ENCODE assay signal across 9 mouse cellular contexts in the genomic region with DNA sequence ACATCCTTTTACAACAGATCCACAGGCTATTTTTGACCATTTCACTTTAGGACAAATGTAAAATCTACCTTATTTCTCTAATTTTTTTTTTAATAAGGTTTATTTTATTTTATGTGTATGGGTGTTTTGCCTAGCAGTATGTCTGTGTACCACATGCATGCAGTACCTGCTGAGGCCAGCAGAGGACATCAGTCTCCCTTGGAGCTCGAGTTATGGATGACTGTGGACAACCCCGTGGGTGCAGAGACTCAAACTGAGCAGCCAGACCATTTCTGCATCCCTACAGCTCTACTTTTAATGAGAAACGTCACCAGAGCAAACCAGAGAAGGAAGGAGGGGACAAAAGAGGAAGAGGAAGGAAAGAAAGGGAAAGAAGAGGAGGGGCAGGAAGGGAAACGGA.
A peak's percentile ranks its signal among the peaks of the same experiment; 100 is the strongest.
DNase-seq lines count a peak whose midpoint lies in the region; ATAC-seq and TF ChIP-seq lines count a peak whose summit lies in the region.
"Had no signal": no experiment of that assay in that cellular context is flagged by ENCODE, and none has a peak within 500 bp of the region (broad histone marks: within the 10 kb centered on the region; RNA-seq: fewer than 3 reads in every experiment).

No protein-coding gene starts in this region.

- 0 out of 2 replicates have a peak, but pooled peaks cover 6% of the 10 kb centered on the region for H3K9me3 ChIP-seq in heart, embryonic 10.5 days
- no peaks in the 10 kb centered on the region for H3K9me3 ChIP-seq in liver, embryonic 14.5 days (ENCODE audit: control insufficient read depth, low read length)
- no peaks in the 10 kb centered on the region for H3K9me3 ChIP-seq in midbrain, embryonic 16.5 days (replicated peaks; ENCODE audit: control insufficient read depth, low read length, poor library complexity, severe bottlenecking)
- H3K9me3 ChIP-seq: limb, embryonic 15.5 days had no signal

- CTCF ChIA-PET in Patski (lab: Charles Lee) = interaction anchor here (0.6 kb wide), 1 partner anchor 22 kb away, joined by 3 read pairs; no protein-coding TSS in a partner anchor

- no peaks in the 10 kb centered on the region for H3K36me3 ChIP-seq in heart, embryonic 10.5 days
- H3K36me3 ChIP-seq in liver, embryonic 14.5 days (replicated peaks; ENCODE audit: control insufficient read depth, insufficient read depth, low read depth) = no peaks in the 10 kb centered on the region
- no peaks in the 10 kb centered on the region for H3K36me3 ChIP-seq in midbrain, embryonic 16.5 days (ENCODE audit: control insufficient read depth, insufficient read depth, low read length)
- H3K36me3 ChIP-seq: limb, embryonic 15.5 days had no signal

- in situ Hi-C loops in Patski (cut with MboI; ENCODE audit: low pct_unique_long_range_greater_than_20kb) = no loop called here

- H3K27me3 ChIP-seq in heart, embryonic 10.5 days (ENCODE audit: insufficient read depth, poor library complexity, severe bottlenecking) = no peaks in the 10 kb centered on the region
- no peaks in the 10 kb centered on the region for H3K27me3 ChIP-seq in Patski
- no peaks in the 10 kb centered on the region for H3K27me3 ChIP-seq in liver, embryonic 14.5 days (ENCODE audit: control insufficient read depth, insufficient read depth, low read length)
- no peaks in the 10 kb centered on the region for H3K27me3 ChIP-seq in midbrain, embryonic 16.5 days (ENCODE audit: control insufficient read depth, insufficient read depth, low read depth, low read length)
- H3K27me3 ChIP-seq: limb, embryonic 15.5 days had no signal

- H3K4me3 ChIP-seq in heart, embryonic 10.5 days = no peak overlapping the region
- no peak overlapping the region for H3K4me3 ChIP-seq in liver, embryonic 14.5 days (ENCODE audit: insufficient read depth in 1 of 2, low read depth in 2 of 2, low read length in 2 of 2)
- H3K4me3 ChIP-seq in midbrain, embryonic 16.5 days (ENCODE audit: low read depth, low read length) = no peak overlapping the region
- H3K4me3 ChIP-seq: limb, embryonic 15.5 days had no signal

- no peak overlapping the region for H3K27ac ChIP-seq in heart, embryonic 10.5 days
- no peak overlapping the region for H3K27ac ChIP-seq in liver, embryonic 14.5 days
- no peak overlapping the region for H3K27ac ChIP-seq in midbrain, embryonic 16.5 days (ENCODE audit: low read length)
- H3K27ac ChIP-seq: limb, embryonic 15.5 days had no signal

- TF ChIP-seq EP300 in liver, embryonic 14.5 days (IDR thresholded peaks at IDR 0.05; ENCODE audit: low read depth) = no peak

- POLR2A ChIA-PET in Patski (lab: Charles Lee) = no interaction called here

- DNase-seq in heart, adult 11 months = peak; percentile 33
- no peak for DNase-seq in heart, embryonic 10.5 days (ENCODE audit: low spot score)
- DNase-seq in 3T3-L1 (ENCODE audit: low read depth, low spot score) (peak; percentile 44), Patski (ENCODE audit: low read depth, low spot score) (no peak)
- no peak for DNase-seq in liver, embryonic 14.5 days (ENCODE audit: low read depth in 3 of 3, low spot score in 3 of 3)
- DNase-seq in frontal cortex, postnatal 25 days (ENCODE audit: low spot score in 2 of 2) = no peak

- no peaks in the 10 kb centered on the region for H3K4me1 ChIP-seq in heart, embryonic 10.5 days
- H3K4me1 ChIP-seq in liver, embryonic 14.5 days (replicated peaks; ENCODE audit: control insufficient read depth in 2 of 2, insufficient read depth in 2 of 2, low read length in 1 of 2) = no peaks in the 10 kb centered on the region
- no peaks in the 10 kb centered on the region for H3K4me1 ChIP-seq in midbrain, embryonic 16.5 days (ENCODE audit: control insufficient read depth, insufficient read depth, low read length)
- H3K4me1 ChIP-seq: limb, embryonic 15.5 days had no signal

- 83% methylated on average over 4 of the region's 4 CpGs for WGBS in heart, embryonic 10.5 days
- 36% methylated on average over 4 of the region's 4 CpGs for WGBS in liver, embryonic 14.5 days (ENCODE audit: insufficient replicate concordance)
- WGBS in midbrain, embryonic 16.5 days = 76% methylated on average over 4 of the region's 4 CpGs

- TF ChIP-seq CTCF in Patski (IDR thresholded peaks at IDR 0.05) = peak; percentile 55
- TF ChIP-seq CTCF in liver, embryonic 14.5 days (IDR thresholded peaks at IDR 0.05; ENCODE audit: low read depth) = peak; percentile 75

- no peak overlapping the region for H3K9ac ChIP-seq in liver, embryonic 14.5 days (replicated peaks)
- H3K9ac ChIP-seq in midbrain, embryonic 16.5 days (ENCODE audit: low read depth, low read length) = no peak overlapping the region
- H3K9ac ChIP-seq: limb, embryonic 15.5 days had no signal

- no peak for ATAC-seq in Patski
- no peak for ATAC-seq in liver, embryonic 14.5 days (ENCODE audit: insufficient read depth)
- ATAC-seq in erythroid progenitor cell, adult 5-6 weeks (replicated peaks; ENCODE audit: low FRiP score, poor library complexity, severe bottlenecking) = no peak
- ATAC-seq in midbrain, embryonic 16.5 days = no peak

- H3K4me2 ChIP-seq in liver, embryonic 14.5 days (ENCODE audit: low read depth) = no peak overlapping the region
- H3K4me2 ChIP-seq in midbrain, embryonic 16.5 days (ENCODE audit: low read length) = no peak overlapping the region
- H3K4me2 ChIP-seq: limb, embryonic 15.5 days had no signal

Comparison
In these comparisons a context has a peak if more than half of its experiments do, and no peak if none do; other contexts are left out.
1. DNase-seq: peak in heart, adult 11 months (single experiment) and 3T3-L1 (single experiment); none in heart, embryonic 10.5 days (single experiment), Patski (single experiment), liver, embryonic 14.5 days (0 of 3) and frontal cortex, postnatal 25 days (0 of 2).